ENCODE assay signal across 29 mouse cellular contexts in genomic region chrX:48274634-48275033, GRCm38 (mm10). TPM values are rescaled to one million over a fixed set of nuclear protein-coding genes. Genes with fewer than 3 reads are reported as not detected.
DNase-seq lines count a peak whose midpoint lies in the region; ATAC-seq lines count a peak whose summit lies in the region.
"Had no signal": no experiment of that assay in that cellular context is flagged by ENCODE, and none has a peak within 500 bp of the region (broad histone marks: within the 10 kb centered on the region; RNA-seq: fewer than 3 reads in every experiment).

No protein-coding gene starts in this region.

- no peak for DNase-seq in liver, embryonic 11.5 days (ENCODE audit: low spot score)
- peak; percentile 23 for DNase-seq in 416B (ENCODE audit: low read depth)
- no peak for DNase-seq in right cerebral cortex, postnatal 10 days (ENCODE audit: low spot score in 2 of 2)
- no peak for DNase-seq in right cerebral cortex, adult 2 months (ENCODE audit: low spot score in 2 of 2)
- DNase-seq: adrenal gland, postnatal 10 days; adrenal gland, postnatal 36 days; B cell, adult 2 months; cerebellum, adult 11-12 months; cerebellum, adult 8-10 months; cerebellum, postnatal 10 days; cerebellum, postnatal 36 days; embryo, embryonic 11 days; gastrocnemius, postnatal 25 days; heart, adult 2 months had no signal

- peaks cover 5% of the 10 kb centered on the region; the same call in 1 of the 2 replicates for H3K4me1 ChIP-seq in liver, embryonic 15.5 days (replicated peaks)
- no peaks in the 10 kb centered on the region for H3K4me1 ChIP-seq in liver, embryonic 11.5 days (replicated peaks; ENCODE audit: control insufficient read depth, insufficient read depth, low read length)
- H3K4me1 ChIP-seq in hindbrain, embryonic 13.5 days (replicated peaks): no peaks in the 10 kb centered on the region
- H3K4me1 ChIP-seq: embryonic facial prominence, embryonic 10.5 days; embryonic facial prominence, embryonic 13.5 days; forebrain, embryonic 12.5 days; forebrain, embryonic 15.5 days; hindbrain, embryonic 12.5 days had no signal

- H3K36me3 ChIP-seq in liver, embryonic 15.5 days (replicated peaks): peaks cover 31% of the 10 kb centered on the region
- peaks cover 4% of the 10 kb centered on the region; the same call in 1 of the 2 replicates for H3K36me3 ChIP-seq in liver, embryonic 11.5 days (ENCODE audit: control insufficient read depth, insufficient read depth, low read length)
- peaks cover 16% of the 10 kb centered on the region for H3K36me3 ChIP-seq in hindbrain, embryonic 13.5 days

- H3K9me3 ChIP-seq in liver, embryonic 15.5 days (replicated peaks): no peaks in the 10 kb centered on the region
- H3K9me3 ChIP-seq in liver, embryonic 11.5 days (ENCODE audit: control insufficient read depth, low read length): no peaks in the 10 kb centered on the region
- no peaks in the 10 kb centered on the region for H3K9me3 ChIP-seq in hindbrain, embryonic 13.5 days
- H3K9me3 ChIP-seq: embryonic facial prominence, embryonic 10.5 days; embryonic facial prominence, embryonic 13.5 days; forebrain, embryonic 12.5 days; forebrain, embryonic 15.5 days; G1E; hindbrain, embryonic 12.5 days had no signal

- H3K27me3 ChIP-seq in liver, embryonic 15.5 days: no peaks in the 10 kb centered on the region
- H3K27me3 ChIP-seq in liver, embryonic 11.5 days (replicated peaks; ENCODE audit: control insufficient read depth, insufficient read depth, low read length): no peaks in the 10 kb centered on the region
- no peaks in the 10 kb centered on the region for H3K27me3 ChIP-seq in hindbrain, embryonic 13.5 days
- H3K27me3 ChIP-seq: CH12.LX; embryonic facial prominence, embryonic 13.5 days; forebrain, embryonic 12.5 days; forebrain, embryonic 15.5 days; hindbrain, embryonic 12.5 days had no signal

- no peak overlapping the region for H3K4me2 ChIP-seq in liver, embryonic 15.5 days
- H3K4me2 ChIP-seq in liver, embryonic 11.5 days: no peak overlapping the region
- no peak overlapping the region for H3K4me2 ChIP-seq in hindbrain, embryonic 13.5 days
- H3K4me2 ChIP-seq: embryonic facial prominence, embryonic 13.5 days; forebrain, embryonic 12.5 days; forebrain, embryonic 15.5 days; heart, embryonic 11.5 days; hindbrain, embryonic 12.5 days had no signal

- no peak for ATAC-seq in liver, embryonic 15.5 days (ENCODE audit: insufficient read depth)
- ATAC-seq in liver, embryonic 11.5 days (replicated peaks; ENCODE audit: low FRiP score): no peak
- peak; percentile 73 for ATAC-seq in granulocyte monocyte progenitor cell, adult 5-6 weeks (replicated peaks; ENCODE audit: poor library complexity, severe bottlenecking)
- peak; percentile 57 for ATAC-seq in megakaryocyte progenitor cell, adult 5-6 weeks (replicated peaks; ENCODE audit: poor library complexity)
- no peak for ATAC-seq in hindbrain, embryonic 13.5 days (ENCODE audit: low FRiP score)
- ATAC-seq: forebrain, embryonic 15.5 days; hindbrain, embryonic 16.5 days; Patski had no signal

- peak overlapping the region; percentile 48; the same call in 1 of the 2 replicates for H3K27ac ChIP-seq in liver, embryonic 15.5 days (replicated peaks)
- no peak overlapping the region for H3K27ac ChIP-seq in liver, embryonic 11.5 days (ENCODE audit: low read depth, low read length)
- no peak overlapping the region for H3K27ac ChIP-seq in hindbrain, embryonic 13.5 days
- H3K27ac ChIP-seq: embryonic facial prominence, embryonic 10.5 days; embryonic facial prominence, embryonic 13.5 days; forebrain, embryonic 12.5 days; forebrain, embryonic 15.5 days; heart, adult 2 months; hindbrain, embryonic 12.5 days had no signal

- no peak overlapping the region for H3K9ac ChIP-seq in liver, embryonic 15.5 days
- no peak overlapping the region for H3K9ac ChIP-seq in liver, embryonic 11.5 days (ENCODE audit: low read depth, low read length)
- no peak overlapping the region for H3K9ac ChIP-seq in hindbrain, embryonic 13.5 days
- H3K9ac ChIP-seq: embryonic facial prominence, embryonic 13.5 days; forebrain, embryonic 12.5 days; forebrain, embryonic 15.5 days; hindbrain, embryonic 12.5 days had no signal

- 64% methylated on average over 10 of the region's 10 CpGs for WGBS in liver, embryonic 15.5 days (ENCODE audit: insufficient replicate concordance)
- WGBS in liver, embryonic 11.5 days: 81% methylated on average over 10 of the region's 10 CpGs
- WGBS in hindbrain, embryonic 13.5 days: 90% methylated on average over 10 of the region's 10 CpGs

- no peak overlapping the region for H3K4me3 ChIP-seq in liver, embryonic 15.5 days (replicated peaks)
- H3K4me3 ChIP-seq in liver, embryonic 11.5 days (ENCODE audit: low read depth, low read length): no peak overlapping the region
- no peak overlapping the region for H3K4me3 ChIP-seq in hindbrain, embryonic 13.5 days
- H3K4me3 ChIP-seq: embryonic facial prominence, embryonic 10.5 days; embryonic facial prominence, embryonic 13.5 days; erythroblast, embryonic 14.5 days; forebrain, embryonic 12.5 days; forebrain, embryonic 15.5 days; heart, adult 2 months; hindbrain, embryonic 12.5 days had no signal

RNA-seq across cellular contexts. Expression of gene Utp14a, which starts 18.0 kb away (rescaled TPM):
- 6.8 and 8.1 TPM in 2 replicates for polyA plus RNA-seq in liver, embryonic 15.5 days (2015; fragmentation: Nextera tagmentation; extraction: Ambion mirVana)
- polyA plus RNA-seq in liver, embryonic 11.5 days (2014; fragmentation: Nextera tagmentation; extraction: Ambion mirVana): 31.3 and 36.0 TPM in 2 replicates
- 39.7 and 45.3 TPM in 2 replicates for total RNA-seq in granulocyte monocyte progenitor cell, adult 5-6 weeks (2014; fragmentation: Nextera tagmentation)
- total RNA-seq in granulocyte monocyte progenitor cell, adult 5-6 weeks (2017): 91.9 and 95.0 TPM in 2 replicates
- 37.2 and 39.8 TPM in 2 replicates for total RNA-seq in megakaryocyte progenitor cell, adult 5-6 weeks (2015)
- 70.0 and 86.7 TPM in 2 replicates for total RNA-seq in megakaryocyte progenitor cell, adult 5-6 weeks (2017)
- polyA plus RNA-seq in hindbrain, embryonic 13.5 days (2015; fragmentation: Nextera tagmentation; extraction: Ambion mirVana): 16.3 and 19.1 TPM in 2 replicates

Comparison
In these comparisons a context has a peak if more than half of its experiments do, and no peak if none do; other contexts are left out.
1. ATAC-seq: peak in granulocyte monocyte progenitor cell, adult 5-6 weeks (single experiment) and megakaryocyte progenitor cell, adult 5-6 weeks (single experiment); none in liver, embryonic 15.5 days (single experiment), liver, embryonic 11.5 days (single experiment) and hindbrain, embryonic 13.5 days (single experiment).